In the genomic region with DNA sequence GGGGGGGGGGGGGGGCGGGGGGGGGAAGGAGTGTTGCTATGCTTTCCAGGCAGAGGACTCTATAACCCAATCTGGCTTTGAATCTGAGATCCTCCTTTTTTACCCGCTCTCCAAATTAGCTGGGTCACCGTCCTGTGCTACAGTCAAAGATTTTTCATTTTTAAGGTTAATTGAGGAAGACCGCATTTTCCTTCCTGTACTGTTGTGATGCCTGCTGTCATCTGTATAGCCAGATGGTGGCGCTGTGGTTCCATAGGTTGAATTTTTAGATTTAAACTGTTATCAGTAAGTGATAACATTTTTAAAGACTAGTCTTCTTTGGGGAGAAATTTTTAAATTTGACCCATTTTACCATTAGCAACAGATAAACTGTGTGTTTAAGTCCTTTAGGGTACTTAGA, we compare ENCODE assay signal across 10 mouse cellular contexts. TPM values are rescaled to one million over a fixed set of nuclear protein-coding genes. Genes with fewer than 3 reads are reported as not detected.
DNase-seq lines count a peak whose midpoint lies in the region; ATAC-seq lines count a peak whose summit lies in the region.
"Had no signal": no experiment of that assay in that cellular context is flagged by ENCODE, and none has a peak within 500 bp of the region (broad histone marks: within the 10 kb centered on the region; RNA-seq: fewer than 3 reads in every experiment).

No protein-coding gene starts in this region.

- peak overlapping the region; percentile 51 for H3K4me2 ChIP-seq in heart, embryonic 12.5 days
- H3K4me2 ChIP-seq: stomach, embryonic 15.5 days had no signal

- H3K36me3 ChIP-seq in heart, embryonic 12.5 days: no peaks in the 10 kb centered on the region
- no peaks in the 10 kb centered on the region for H3K36me3 ChIP-seq in hindbrain, embryonic 10.5 days
- H3K36me3 ChIP-seq: stomach, embryonic 15.5 days had no signal

- H3K9ac ChIP-seq in heart, embryonic 12.5 days: no peak overlapping the region
- H3K9ac ChIP-seq: stomach, embryonic 15.5 days had no signal

- no peak for DNase-seq in heart, postnatal 25 days (ENCODE audit: low spot score)
- DNase-seq in A20 (ENCODE audit: low read depth, low spot score): peak; percentile 50
- peak; percentile 42 to 70 for DNase-seq in cerebellum, postnatal 4 days (ENCODE audit: low spot score in 2 of 2)
- peak; percentile 54 for DNase-seq in hindbrain, embryonic 10.5 days (ENCODE audit: low spot score)
- DNase-seq in left cerebral cortex, postnatal 25 days (ENCODE audit: low spot score in 2 of 2): peak; percentile 48 to 70
- DNase-seq in retina, postnatal 7 days (ENCODE audit: low read depth, low spot score): peak; percentile 16
- no peak for DNase-seq in thymus, postnatal 25 days

- no peak overlapping the region for H3K27ac ChIP-seq in heart, embryonic 12.5 days (ENCODE audit: poor library complexity, severe bottlenecking)
- H3K27ac ChIP-seq in hindbrain, embryonic 10.5 days: no peak overlapping the region
- H3K27ac ChIP-seq: stomach, embryonic 15.5 days had no signal

- no peak for ATAC-seq in heart, embryonic 12.5 days (ENCODE audit: insufficient number of reproducible peaks, low FRiP score)

- peaks cover 21% of the 10 kb centered on the region; the same call in 1 of the 2 replicates for H3K27me3 ChIP-seq in heart, embryonic 12.5 days (replicated peaks)
- H3K27me3 ChIP-seq in hindbrain, embryonic 10.5 days (ENCODE audit: insufficient read depth, poor library complexity, severe bottlenecking): peaks cover 44% of the 10 kb centered on the region
- H3K27me3 ChIP-seq: stomach, embryonic 15.5 days had no signal

- 8% methylated on average over 4 of the region's 5 CpGs for WGBS in heart, embryonic 12.5 days
- WGBS in hindbrain, embryonic 10.5 days: 6% methylated on average over 5 of the region's 5 CpGs

- intact Hi-C loops in heart, postnatal 25 days (cut with DNase I): loop anchor here (5.0 kb wide), 1 partner anchor 873 kb away; no protein-coding TSS in a partner anchor
- intact Hi-C loops in left cerebral cortex, postnatal 25 days (cut with DNase I): loop anchor here (5.0 kb wide), 1 partner anchor 312 kb away; no protein-coding TSS in a partner anchor

- no peak overlapping the region for H3K4me3 ChIP-seq in heart, embryonic 12.5 days
- H3K4me3 ChIP-seq in hindbrain, embryonic 10.5 days: no peak overlapping the region
- H3K4me3 ChIP-seq: stomach, embryonic 15.5 days had no signal

- H3K9me3 ChIP-seq in heart, embryonic 12.5 days (replicated peaks): no peaks in the 10 kb centered on the region
- H3K9me3 ChIP-seq in hindbrain, embryonic 10.5 days: no peaks in the 10 kb centered on the region
- H3K9me3 ChIP-seq: stomach, embryonic 15.5 days had no signal

- H3K4me1 ChIP-seq in heart, embryonic 12.5 days (replicated peaks): 0 out of 2 replicates have a peak, but pooled peaks cover 4% of the 10 kb centered on the region
- peaks cover 14% of the 10 kb centered on the region for H3K4me1 ChIP-seq in hindbrain, embryonic 10.5 days (replicated peaks)
- H3K4me1 ChIP-seq: stomach, embryonic 15.5 days had no signal

RNA-seq across cellular contexts. Expression of a gene that starts 44.0 kb away (rescaled TPM):
- polyA plus RNA-seq in heart, embryonic 12.5 days (2016; fragmentation: Nextera tagmentation; extraction: Ambion mirVana): not detected in 2 replicates
- total RNA-seq in heart, postnatal 25 days (2021): not detected
- polyA plus RNA-seq in hindbrain, embryonic 10.5 days (2016; fragmentation: Nextera tagmentation; extraction: Ambion mirVana): 32.9 and 34.7 TPM in 2 replicates
- total RNA-seq in left cerebral cortex, postnatal 25 days (2021): not detected
- total RNA-seq: adrenal gland, adult 18-20 months had no signal

Comparison
In these comparisons a context has a peak if more than half of its experiments do, and no peak if none do; other contexts are left out.
1. DNase-seq: peak in A20 (single experiment), cerebellum, postnatal 4 days (2 of 2), hindbrain, embryonic 10.5 days (single experiment), left cerebral cortex, postnatal 25 days (2 of 2) and retina, postnatal 7 days (single experiment); none in heart, postnatal 25 days (single experiment) and thymus, postnatal 25 days (single experiment).